Mouse (Mus musculus) hindbrain, embryonic 13.5 days (tissue): ENCODE measurements around the gene Epb41l1. TPM values are rescaled to one million over a fixed set of nuclear protein-coding genes. Genes with fewer than 3 reads are reported as not detected.
"Not testable (repeated sequence)": the region's sequence is repeated elsewhere in the genome, so short reads cannot be mapped to it uniquely, and the experiment has no call there.

Experiments used
- ATAC-seq: fragments of 200-750 bp; cut with Nextera tagmentation; 2 replicates; pipeline ENCODE4 v1.8.0; 2017; ENCODE audit warnings: moderate TSS enrichment; ENCODE audit not compliant: low FRiP score
- H3K27ac ChIP-seq: fragments of 300-500 bp; sonication (generic); 2 replicates; pipeline ENCODE4 v1.5.1; 2015; ENCODE audit warnings: inconsistent platforms, mild to moderate bottlenecking, moderate library complexity
- H3K27me3 ChIP-seq: fragments of 300-500 bp; sonication (generic); 2 replicates; pipeline ENCODE4 v1.6.1; 2015; ENCODE audit warnings: mild to moderate bottlenecking, inconsistent platforms
- H3K36me3 ChIP-seq: fragments of 300-500 bp; sonication (generic); 2 replicates; pipeline ENCODE4 v1.6.1; 2015; ENCODE audit warnings: mild to moderate bottlenecking, inconsistent platforms
- H3K4me1 ChIP-seq: fragments of 300-500 bp; sonication (generic); replicated peaks from 2 replicates; pipeline ENCODE4 v1.6.1; 2015; ENCODE audit warnings: inconsistent platforms
- H3K4me2 ChIP-seq: fragments of 300-500 bp; sonication (generic); 2 replicates; pipeline ENCODE4 v1.6.1; 2015; ENCODE audit warnings: inconsistent platforms, mild to moderate bottlenecking, moderate library complexity
- H3K4me3 ChIP-seq: fragments of 300-500 bp; sonication (generic); 2 replicates; pipeline ENCODE4 v1.5.1; 2015; ENCODE audit warnings: mild to moderate bottlenecking, inconsistent platforms
- H3K9ac ChIP-seq: fragments of 300-500 bp; sonication (generic); 2 replicates; pipeline ENCODE4 v1.6.1; 2015; ENCODE audit warnings: mild to moderate bottlenecking, inconsistent platforms
- H3K9me3 ChIP-seq: fragments of 300-500 bp; sonication (generic); 2 replicates; pipeline ENCODE4 v1.6.1; 2016; ENCODE audit warnings: inconsistent platforms
- WGBS: fragments of 180-500 bp; shearing (Covaris S2); methylation state at CpG from one replicate; pipeline ENCODE4 v1.1.7; 2015; 5-methylcytosine and 5-hydroxymethylcytosine counted together
- polyA plus RNA-seq: library from polyadenylated mRNA; unstranded; fragments of >200 nt; fragmentation: Nextera tagmentation; extraction: Ambion mirVana; gene quantifications from 2 replicates; pipeline ENCODE4 v1.2.1, GENCODE M21; 2015

The Epb41l1 gene
- polyA plus RNA-seq, 1 experiment from 2014 or later = 11.5 TPM

DNA sequence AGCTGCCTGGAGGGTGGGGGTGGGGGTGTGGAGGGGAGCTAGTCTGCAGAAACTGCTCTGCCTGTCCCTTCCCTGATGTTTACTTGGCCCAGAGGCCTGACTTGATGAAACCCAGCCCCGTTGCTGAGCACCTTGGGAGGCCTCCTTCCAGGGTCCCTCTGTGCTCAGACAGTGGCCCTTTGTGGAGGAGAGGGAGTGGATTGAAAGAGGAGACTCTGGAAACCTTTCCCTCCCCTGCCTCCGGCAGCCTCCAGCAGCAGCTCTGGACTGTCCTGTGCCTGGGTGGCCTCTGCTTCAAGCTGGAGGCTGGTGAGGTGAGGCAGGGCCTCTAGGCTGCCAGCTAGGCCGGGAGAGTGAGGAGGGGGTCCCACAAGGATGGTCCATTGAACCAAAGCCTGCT, 13.7 kb upstream of the Epb41l1 start:
- 16% methylated on average over 3 of the region's 3 CpGs for WGBS
- H3K9ac ChIP-seq = no peak overlapping the region
- no peak for ATAC-seq
- no peak overlapping the region for H3K4me3 ChIP-seq
- no peaks in the 10 kb centered on the region for H3K9me3 ChIP-seq
- peaks cover 10% of the 10 kb centered on the region; the same call in 1 of the 2 replicates for H3K4me1 ChIP-seq
- H3K4me2 ChIP-seq = no peak overlapping the region
- H3K36me3 ChIP-seq = no peaks in the 10 kb centered on the region
- H3K27me3 ChIP-seq = no peaks in the 10 kb centered on the region
- no peak overlapping the region for H3K27ac ChIP-seq

DNA sequence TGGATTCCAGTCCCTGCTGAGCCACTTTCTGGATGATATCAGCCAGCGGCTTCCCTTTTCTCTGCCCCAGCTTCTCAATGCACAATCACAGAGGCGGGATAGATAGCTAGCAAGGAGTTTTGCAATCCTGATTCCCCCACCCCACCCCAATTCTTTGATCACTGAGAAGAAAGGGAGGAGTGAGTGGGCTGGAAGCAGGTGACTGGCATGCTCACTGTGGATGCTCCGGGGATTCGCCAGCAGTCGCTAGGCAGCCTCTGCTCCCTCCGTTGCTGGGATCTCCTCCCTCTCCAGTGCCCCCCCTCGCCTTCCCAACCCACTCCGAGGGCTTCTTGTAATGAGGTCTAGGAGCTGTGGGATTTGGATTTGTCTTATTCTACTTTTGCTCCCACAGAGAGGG, 12.5 kb upstream of the Epb41l1 start:
- Histone ChIP-seq H3K36me3 (no peaks in the 10 kb centered on the region), H3K27me3 (no peaks in the 10 kb centered on the region), H3K4me1 (peaks cover 10% of the 10 kb centered on the region; the same call in 1 of the 2 replicates), H3K4me3 (no peak overlapping the region), H3K9ac (peak overlapping the region; percentile 55), H3K4me2 (no peak overlapping the region), H3K27ac (no peak overlapping the region), H3K9me3 (no peaks in the 10 kb centered on the region)
- 37% methylated on average over 8 of the region's 8 CpGs for WGBS
- no peak for ATAC-seq

DNA sequence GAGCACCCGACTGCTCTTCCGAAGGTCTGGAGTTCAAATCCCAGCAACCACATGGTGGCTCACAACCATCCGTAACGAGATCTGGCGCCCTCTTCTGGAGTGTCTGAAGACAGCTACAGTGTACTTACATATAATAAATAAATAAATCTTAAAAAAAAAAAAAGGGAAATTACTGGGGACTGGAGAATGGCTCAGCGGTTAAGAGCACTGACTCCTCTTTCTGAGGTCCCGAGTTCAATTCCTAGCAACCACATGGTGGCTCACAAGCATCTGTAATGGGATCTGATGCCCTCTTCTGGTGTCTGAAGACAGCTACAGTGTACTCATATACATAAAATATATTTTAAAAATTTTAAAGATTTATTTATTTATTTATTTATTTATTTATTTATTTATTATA, 9.4 kb upstream of the Epb41l1 start:
- not testable (repeated sequence) for H3K27ac ChIP-seq, H3K9ac ChIP-seq, H3K4me2 ChIP-seq, H3K4me1 ChIP-seq, H3K27me3 ChIP-seq, H3K9me3 ChIP-seq, H3K36me3 ChIP-seq, H3K4me3 ChIP-seq, ATAC-seq
- WGBS = 83% methylated on average over 6 of the region's 7 CpGs

DNA sequence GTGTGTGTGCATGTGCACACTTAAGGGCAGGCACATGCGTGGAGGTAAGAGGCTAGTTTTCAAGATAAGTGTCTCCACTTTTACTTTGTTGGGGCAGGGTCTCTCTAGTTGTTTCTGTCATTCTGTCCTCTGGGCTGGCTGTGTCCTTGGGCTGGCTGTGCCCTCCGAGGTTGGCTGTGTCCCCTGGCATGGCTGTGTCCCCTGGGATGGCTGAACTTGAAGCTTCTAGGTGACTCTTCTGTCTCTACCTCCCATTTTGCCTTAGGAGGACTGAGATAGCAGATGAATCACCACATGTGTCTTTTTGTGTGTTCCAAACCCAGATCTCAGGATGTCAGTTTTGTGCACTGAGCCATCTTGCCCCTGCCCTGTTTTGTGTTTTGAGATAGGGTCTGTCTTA, 5.7 kb upstream of the Epb41l1 start:
- Histone ChIP-seq H3K9ac (no peak overlapping the region), H3K36me3 (no peaks in the 10 kb centered on the region), H3K27ac (no peak overlapping the region), H3K4me3 (no peak overlapping the region), H3K4me2 (no peak overlapping the region), H3K9me3 (no peaks in the 10 kb centered on the region), H3K27me3 (peaks cover 15% of the 10 kb centered on the region), H3K4me1 (peaks cover 8% of the 10 kb centered on the region)
- no peak for ATAC-seq
- WGBS = 79% methylated on average over 2 of the region's 2 CpGs

DNA sequence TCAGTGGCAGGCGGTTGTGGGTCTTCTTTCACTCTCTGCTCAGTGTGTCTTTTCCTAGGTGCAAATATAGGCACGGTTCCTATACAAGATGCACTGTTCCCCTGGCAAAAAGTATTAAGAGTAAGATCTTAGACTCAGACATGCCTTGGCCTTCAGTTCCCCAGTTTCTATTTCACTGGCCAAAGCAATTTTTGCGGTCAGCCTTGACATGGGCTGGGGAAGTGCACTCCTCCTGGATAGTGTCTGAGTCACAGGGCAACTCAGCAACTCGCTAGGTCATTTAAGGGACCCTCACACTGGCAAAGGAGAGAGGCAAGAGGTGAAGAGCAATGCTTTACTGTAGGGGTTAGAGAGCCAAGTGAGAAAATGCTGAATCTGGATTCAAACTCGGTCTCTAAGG, 5.0 kb upstream of the Epb41l1 start:
- H3K9me3 ChIP-seq = no peaks in the 10 kb centered on the region
- no peak overlapping the region for H3K27ac ChIP-seq
- H3K27me3 ChIP-seq = peaks cover 15% of the 10 kb centered on the region
- H3K4me1 ChIP-seq = peaks cover 12% of the 10 kb centered on the region
- no peak for ATAC-seq
- no peak overlapping the region for H3K9ac ChIP-seq
- H3K36me3 ChIP-seq = no peaks in the 10 kb centered on the region
- WGBS = 71% methylated on average over 5 of the region's 5 CpGs
- no peak overlapping the region for H3K4me2 ChIP-seq
- no peak overlapping the region for H3K4me3 ChIP-seq

DNA sequence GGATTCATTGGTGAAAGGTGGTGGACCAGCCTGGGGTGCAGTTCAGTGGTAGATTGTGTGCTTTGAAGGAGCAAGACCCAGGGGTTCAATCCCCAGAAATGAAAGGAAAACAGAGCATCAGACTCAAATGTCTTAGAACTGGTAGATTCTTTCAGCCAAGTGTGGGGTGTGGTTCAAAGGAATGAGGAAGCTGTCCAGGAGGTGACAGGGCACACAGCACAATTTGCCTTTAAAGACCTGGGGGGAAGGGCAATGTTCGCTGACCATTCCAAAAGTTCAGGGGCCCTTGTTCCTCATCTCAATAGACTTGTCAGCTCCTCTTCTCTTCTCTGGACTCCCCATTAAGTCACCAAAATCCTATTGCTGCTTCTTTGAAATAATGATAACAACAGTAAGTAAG, 3.5 kb upstream of the Epb41l1 start:
- Histone ChIP-seq H3K4me2 (no peak overlapping the region), H3K36me3 (no peaks in the 10 kb centered on the region), H3K4me3 (no peak overlapping the region), H3K9me3 (no peaks in the 10 kb centered on the region), H3K9ac (no peak overlapping the region), H3K27ac (no peak overlapping the region), H3K27me3 (peaks cover 19% of the 10 kb centered on the region), H3K4me1 (peaks cover 19% of the 10 kb centered on the region)
- 50% methylated on average over 1 of the region's 1 CpGs for WGBS
- ATAC-seq = no peak

DNA sequence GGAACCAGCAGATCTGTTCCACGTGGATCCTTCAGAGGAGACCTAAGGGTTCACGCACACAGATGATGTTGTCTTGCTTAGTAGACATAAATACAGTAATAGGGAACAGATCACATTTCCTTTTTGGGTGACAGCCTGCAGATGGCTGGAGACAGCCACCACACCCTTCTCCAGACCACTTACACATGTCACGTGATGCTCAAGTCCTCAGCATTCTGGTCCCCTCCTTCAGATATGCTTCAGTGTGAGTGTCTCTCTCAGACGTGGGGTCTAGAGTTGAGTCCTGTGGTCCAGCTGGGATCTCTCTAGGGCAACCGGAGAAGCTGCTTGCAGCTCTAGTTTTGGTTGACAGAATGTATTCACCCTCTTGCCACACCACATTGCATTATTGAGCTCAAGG, 2.2 kb upstream of the Epb41l1 start:
- Histone ChIP-seq H3K36me3 (no peaks in the 10 kb centered on the region), H3K27ac (no peak overlapping the region), H3K9ac (no peak overlapping the region), H3K27me3 (peaks cover 19% of the 10 kb centered on the region), H3K4me1 (peaks cover 29% of the 10 kb centered on the region), H3K4me2 (no peak overlapping the region), H3K9me3 (no peaks in the 10 kb centered on the region), H3K4me3 (no peak overlapping the region)
- ATAC-seq = no peak
- WGBS = 88% methylated on average over 5 of the region's 5 CpGs

DNA sequence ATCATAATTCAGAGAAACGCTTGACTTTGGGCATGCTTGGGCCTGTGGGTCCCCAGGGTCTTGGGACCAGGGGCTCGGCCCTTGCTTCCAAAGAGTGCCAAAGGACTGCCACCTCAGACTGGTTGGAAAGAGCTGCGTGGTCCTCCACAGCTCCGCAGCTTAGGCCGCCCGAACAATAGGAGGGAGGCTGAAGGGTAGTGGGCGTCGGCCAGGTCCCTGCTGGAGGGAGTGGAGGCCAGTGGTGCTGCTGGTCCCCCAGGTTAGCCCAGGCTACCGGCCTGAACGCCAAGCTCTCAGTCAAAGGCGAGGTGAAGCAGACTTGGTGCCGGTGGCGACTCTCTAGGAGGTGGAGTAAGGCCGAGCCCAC, 399 bp upstream of the Epb41l1 start:
- ATAC-seq = peak; percentile 41
- 4% methylated on average over 14 of the region's 14 CpGs for WGBS
- Histone ChIP-seq H3K27ac (peak overlapping the region; percentile 94), H3K4me3 (peak overlapping the region; percentile 62), H3K9me3 (no peaks in the 10 kb centered on the region), H3K27me3 (peaks cover 29% of the 10 kb centered on the region), H3K4me1 (peaks cover 43% of the 10 kb centered on the region), H3K9ac (peak overlapping the region; percentile 92), H3K36me3 (peaks cover 4% of the 10 kb centered on the region; the same call in 1 of the 2 replicates), H3K4me2 (peak overlapping the region; percentile 78)

DNA sequence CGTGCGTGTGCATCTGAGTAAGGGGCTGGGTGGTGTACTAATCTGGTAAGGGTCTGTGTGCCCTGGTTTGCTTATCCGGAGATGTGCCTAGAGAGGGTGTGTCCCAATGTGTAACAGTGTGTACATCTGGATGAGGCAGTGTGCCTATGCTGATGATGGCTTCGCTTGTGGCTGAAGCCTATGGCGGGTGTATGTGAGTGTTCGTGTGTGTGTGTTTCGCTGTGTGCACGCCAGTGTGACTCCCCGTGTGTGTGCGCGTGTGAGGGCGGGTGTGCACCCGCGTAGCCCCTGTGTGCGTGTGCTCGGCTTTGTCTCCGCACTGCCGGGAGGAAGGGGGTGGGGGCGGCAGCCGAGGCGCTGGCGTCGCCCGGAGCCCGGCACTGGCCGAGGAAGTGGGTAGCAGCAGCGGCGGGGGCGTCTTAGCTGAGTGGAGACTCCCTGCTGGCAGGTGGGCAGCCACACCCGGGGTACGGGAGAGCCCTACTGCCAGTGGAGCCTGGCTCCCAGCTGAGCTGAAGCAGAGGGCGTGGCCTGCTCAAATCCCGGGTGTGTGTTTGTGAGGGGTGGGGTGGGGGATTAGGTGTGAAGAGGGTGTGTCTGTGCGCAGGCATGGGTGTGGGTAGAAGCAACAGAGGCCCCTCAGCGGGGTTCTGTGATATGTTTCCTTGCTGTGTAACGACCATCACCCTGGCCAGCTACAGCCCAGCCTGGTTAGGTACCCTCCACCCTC, 837 bp downstream of the Epb41l1 start:
- Histone ChIP-seq H3K27me3 (peaks cover 29% of the 10 kb centered on the region), H3K4me2 (peak overlapping the region; percentile 78), H3K9ac (peak overlapping the region; percentile 92), H3K4me3 (peak overlapping the region; percentile 62), H3K4me1 (peaks cover 54% of the 10 kb centered on the region), H3K36me3 (peaks cover 4% of the 10 kb centered on the region; the same call in 1 of the 2 replicates), H3K9me3 (no peaks in the 10 kb centered on the region), H3K27ac (peak overlapping the region; percentile 94)
- WGBS = 1% methylated on average over 36 of the region's 36 CpGs
- ATAC-seq = peak; percentile 84

DNA sequence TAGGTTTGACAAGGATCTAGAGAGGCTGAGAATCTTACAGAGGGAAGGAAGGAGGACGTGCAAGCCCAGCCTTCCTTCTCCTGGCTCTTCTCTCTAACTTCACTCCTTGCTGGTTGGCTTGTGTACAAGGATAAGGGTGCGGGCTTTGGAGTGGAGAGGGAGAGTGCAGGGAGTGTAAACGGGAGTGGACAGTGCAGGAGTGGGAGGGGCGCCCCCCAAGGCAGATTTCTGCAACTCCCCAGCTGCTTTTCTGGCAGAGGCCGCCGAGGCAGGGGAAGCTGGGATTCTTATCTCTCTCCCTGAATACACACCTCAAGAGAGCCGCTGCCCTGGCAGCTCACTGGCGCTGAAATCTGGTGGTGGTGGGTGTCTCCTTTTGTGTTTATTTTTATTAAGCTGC, 1.9 kb downstream of the Epb41l1 start:
- Histone ChIP-seq H3K27ac (peak overlapping the region; percentile 94), H3K4me2 (peak overlapping the region; percentile 78), H3K9me3 (no peaks in the 10 kb centered on the region), H3K9ac (peak overlapping the region; percentile 92), H3K4me1 (peaks cover 57% of the 10 kb centered on the region), H3K27me3 (peaks cover 29% of the 10 kb centered on the region), H3K36me3 (peaks cover 7% of the 10 kb centered on the region; the same call in 1 of the 2 replicates), H3K4me3 (peak overlapping the region; percentile 62)
- 17% methylated on average over 6 of the region's 8 CpGs for WGBS
- ATAC-seq = no peak

DNA sequence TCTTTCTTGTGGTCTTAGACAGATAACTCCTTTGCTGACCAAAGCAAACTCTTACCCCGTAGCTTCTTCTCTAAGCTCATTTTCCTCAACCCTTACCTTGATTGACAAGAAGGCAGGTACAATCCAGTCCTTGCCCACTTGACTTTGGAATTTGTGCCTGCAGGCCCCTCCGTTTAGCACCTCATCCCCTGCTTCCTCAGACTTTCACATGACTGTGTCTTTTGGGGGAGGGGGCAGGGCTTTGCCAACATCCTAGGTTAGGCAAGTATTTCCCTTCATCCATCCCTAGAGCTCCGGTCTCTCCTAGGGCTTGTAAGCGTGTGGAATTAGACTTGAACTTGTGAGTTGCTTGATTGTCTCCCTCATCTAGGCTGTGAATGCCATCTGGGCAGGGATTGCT, 3.0 kb downstream of the Epb41l1 start:
- Histone ChIP-seq H3K9ac (no peak overlapping the region), H3K4me1 (peaks cover 57% of the 10 kb centered on the region), H3K4me2 (peak overlapping the region; percentile 78; the same call in 1 of the 2 replicates), H3K9me3 (no peaks in the 10 kb centered on the region), H3K27me3 (peaks cover 21% of the 10 kb centered on the region), H3K27ac (no peak overlapping the region), H3K36me3 (peaks cover 7% of the 10 kb centered on the region; the same call in 1 of the 2 replicates), H3K4me3 (no peak overlapping the region)
- 85% methylated on average over 4 of the region's 4 CpGs for WGBS
- no peak for ATAC-seq

DNA sequence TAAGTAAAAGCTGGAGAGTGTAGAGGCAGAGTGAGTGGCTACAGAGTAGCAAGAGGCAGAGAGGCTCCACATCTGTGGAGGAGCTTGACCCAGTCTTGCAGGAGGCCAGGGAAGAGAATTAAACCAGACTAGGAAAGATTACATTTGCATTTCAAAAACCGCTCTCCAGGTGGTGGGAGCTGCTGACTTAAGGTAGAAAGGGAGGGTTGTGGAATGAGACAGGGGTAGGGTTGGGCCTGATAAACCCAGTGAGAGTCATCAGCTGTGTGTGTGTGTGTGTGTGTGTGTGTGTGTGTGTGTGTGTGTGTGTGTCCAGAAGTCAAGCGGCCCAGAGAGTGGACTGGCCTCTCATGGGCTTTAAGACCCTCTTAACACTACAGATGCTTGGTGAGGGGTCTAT, 4.9 kb downstream of the Epb41l1 start:
- peaks cover 14% of the 10 kb centered on the region for H3K27me3 ChIP-seq
- H3K4me2 ChIP-seq = no peak overlapping the region; the same call in 1 of the 2 replicates
- no peak for ATAC-seq
- WGBS = 24% methylated on average over 2 of the region's 2 CpGs
- peaks cover 7% of the 10 kb centered on the region; the same call in 1 of the 2 replicates for H3K36me3 ChIP-seq
- H3K9me3 ChIP-seq = no peaks in the 10 kb centered on the region
- H3K4me1 ChIP-seq = peaks cover 45% of the 10 kb centered on the region
- no peak overlapping the region for H3K4me3 ChIP-seq
- no peak overlapping the region for H3K9ac ChIP-seq
- peak overlapping the region; percentile 49 for H3K27ac ChIP-seq

DNA sequence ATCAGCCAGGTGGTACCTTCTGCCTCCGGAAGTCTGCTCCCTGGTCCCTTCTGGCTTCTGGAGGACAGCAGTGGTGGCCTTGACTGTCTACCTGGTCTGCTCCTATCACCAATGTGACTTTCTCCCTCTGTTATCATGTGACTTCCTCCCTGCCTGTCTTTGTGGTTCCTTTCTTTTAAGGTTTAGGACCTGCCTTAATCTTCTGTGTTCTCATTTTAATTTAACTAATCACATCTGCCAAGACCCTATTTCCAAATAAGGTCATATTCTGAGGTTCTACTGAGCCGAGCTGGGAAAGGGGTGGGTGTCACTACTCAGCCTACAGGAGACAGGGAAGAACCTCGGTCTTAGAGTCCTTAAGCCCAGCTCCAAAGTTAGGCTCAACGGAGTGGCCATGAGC, 5.4 kb downstream of the Epb41l1 start:
- Histone ChIP-seq H3K4me3 (no peak overlapping the region), H3K9ac (no peak overlapping the region), H3K9me3 (no peaks in the 10 kb centered on the region), H3K4me2 (no peak overlapping the region), H3K36me3 (peaks cover 7% of the 10 kb centered on the region; the same call in 1 of the 2 replicates), H3K27ac (no peak overlapping the region), H3K27me3 (peaks cover 14% of the 10 kb centered on the region), H3K4me1 (peaks cover 45% of the 10 kb centered on the region)
- ATAC-seq = no peak
- 77% methylated on average over 4 of the region's 4 CpGs for WGBS
